Mouse (Mus musculus) liver, adult 2 months (tissue): ENCODE measurements at regions not wholly inside any gene's neighbourhood (a gene's known extent, or its start where the extent isn't known, plus 50 kb on each side); places are given as distances from the start of the nearest gene placed in this dataset.

Experiments
- CTCF ChIP-seq: fragments of 200-500 bp; IDR thresholded peaks from 2 replicates; pipeline ENCODE4 v1.5.1; 2011; ENCODE audit warnings: low read depth, low read length, control low read depth
- POLR2A ChIP-seq: fragments of 200-500 bp; IDR thresholded peaks from 2 replicates; pipeline ENCODE4 v1.6.1; 2011; ENCODE audit warnings: low read length, control low read depth; ENCODE audit not compliant: insufficient read depth; ENCODE audit errors: extremely low read depth

DNA sequence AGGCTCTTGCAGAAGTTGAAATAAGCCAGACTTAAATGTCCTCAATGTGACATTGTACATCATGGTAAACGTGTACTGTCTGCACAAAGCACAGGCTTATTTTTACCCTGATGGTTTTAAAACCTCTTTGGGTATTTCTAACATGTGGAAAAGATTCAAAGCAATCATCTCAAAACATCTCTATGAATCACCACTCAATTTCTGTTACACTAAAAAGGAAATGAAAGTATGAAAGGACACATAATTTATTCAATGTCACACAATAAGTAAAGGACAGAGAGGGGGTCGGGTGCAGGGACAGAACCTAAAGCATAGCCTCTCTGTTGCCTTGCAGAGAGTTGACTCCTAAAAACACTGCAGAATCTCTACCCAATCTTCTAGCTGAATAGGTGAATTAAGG, 141.3 kb downstream of the Lca5 start:
- TF ChIP-seq CTCF (no peak), POLR2A (no peak)
